Mouse (Mus musculus): ENCODE measurements around the gene Gpam. TPM values are rescaled to one million over a fixed set of nuclear protein-coding genes. Genes with fewer than 3 reads are reported as not detected.

The Gpam gene
- polyA plus RNA-seq, 1 experiment from 2014 or later = 20.6 TPM

DNA sequence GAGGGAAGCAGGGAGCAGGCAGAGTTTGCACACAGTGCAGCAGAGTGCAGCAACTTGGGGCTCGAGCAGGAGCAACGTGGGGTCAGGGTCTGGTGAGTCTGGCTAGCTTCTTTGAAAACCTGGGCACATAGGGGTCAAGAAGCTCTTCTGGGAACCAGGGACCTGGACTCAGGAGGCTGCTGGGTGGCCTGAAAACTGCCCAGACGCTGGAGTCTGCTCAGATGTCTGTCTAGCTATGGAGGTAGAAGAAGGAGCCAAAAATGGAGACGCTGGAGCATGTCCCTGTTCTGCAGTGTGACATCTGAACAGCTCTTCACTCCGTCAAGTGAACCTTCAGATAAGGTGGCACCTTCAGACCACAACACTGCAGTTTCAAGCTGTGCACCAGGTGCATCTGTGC is 17.7 kb upstream of the Gpam start:
- no peaks in the 10 kb centered on the region for H3K36me3 ChIP-seq (ENCODE audit: insufficient read depth, low read length)
- no peak overlapping the region for H3K9ac ChIP-seq (replicated peaks; ENCODE audit: low read length)
- peaks cover under 1% of the 10 kb centered on the region; the same call in 1 of the 2 replicates for H3K9me3 ChIP-seq (ENCODE audit: low read length)
- H3K27ac ChIP-seq (ENCODE audit: low read length) = no peak overlapping the region
- 52% methylated on average over 5 of the region's 5 CpGs for WGBS
- no peaks in the 10 kb centered on the region for H3K27me3 ChIP-seq (ENCODE audit: insufficient read depth, low read length)
- ATAC-seq (ENCODE audit: low FRiP score, low TSS enrichment) = no peak
- H3K4me2 ChIP-seq (replicated peaks; ENCODE audit: low read depth, low read length) = no peak overlapping the region
- H3K4me1 ChIP-seq (ENCODE audit: insufficient read depth, low read length) = peaks cover 12% of the 10 kb centered on the region
- H3K4me3 ChIP-seq (ENCODE audit: low read length) = no peak overlapping the region

GRCm38 (mm10) chr19:55143391-55144300 is 16.6 kb upstream of the Gpam start:
- H3K27me3 ChIP-seq (ENCODE audit: insufficient read depth, low read length) = no peaks in the 10 kb centered on the region
- H3K4me1 ChIP-seq (ENCODE audit: insufficient read depth, low read length) = peaks cover 12% of the 10 kb centered on the region
- no peak overlapping the region for H3K4me2 ChIP-seq (replicated peaks; ENCODE audit: low read depth, low read length)
- H3K9me3 ChIP-seq (ENCODE audit: low read length) = no peaks in the 10 kb centered on the region
- no peak for ATAC-seq (ENCODE audit: low FRiP score, low TSS enrichment)
- no peak overlapping the region for H3K4me3 ChIP-seq (ENCODE audit: low read length)
- no peak overlapping the region for H3K9ac ChIP-seq (replicated peaks; ENCODE audit: low read length)
- no peak overlapping the region for H3K27ac ChIP-seq (ENCODE audit: low read length)
- WGBS = 51% methylated on average over 11 of the region's 11 CpGs
- H3K36me3 ChIP-seq (ENCODE audit: insufficient read depth, low read length) = no peaks in the 10 kb centered on the region

GRCm38 (mm10) chr19:55139301-55139700 is 12.3 kb upstream of the Gpam start:
- H3K27ac ChIP-seq (ENCODE audit: low read length) = no peak overlapping the region
- no peak for ATAC-seq (ENCODE audit: low FRiP score, low TSS enrichment)
- no peak overlapping the region for H3K4me3 ChIP-seq (ENCODE audit: low read length)
- no peaks in the 10 kb centered on the region for H3K36me3 ChIP-seq (ENCODE audit: insufficient read depth, low read length)
- peaks cover 31% of the 10 kb centered on the region for H3K4me1 ChIP-seq (ENCODE audit: insufficient read depth, low read length)
- no peak overlapping the region for H3K9ac ChIP-seq (replicated peaks; ENCODE audit: low read length)
- H3K27me3 ChIP-seq (ENCODE audit: insufficient read depth, low read length) = no peaks in the 10 kb centered on the region
- H3K9me3 ChIP-seq (ENCODE audit: low read length) = no peaks in the 10 kb centered on the region
- no peak overlapping the region for H3K4me2 ChIP-seq (replicated peaks; ENCODE audit: low read depth, low read length)
- WGBS = 87% methylated on average over 7 of the region's 7 CpGs

DNA sequence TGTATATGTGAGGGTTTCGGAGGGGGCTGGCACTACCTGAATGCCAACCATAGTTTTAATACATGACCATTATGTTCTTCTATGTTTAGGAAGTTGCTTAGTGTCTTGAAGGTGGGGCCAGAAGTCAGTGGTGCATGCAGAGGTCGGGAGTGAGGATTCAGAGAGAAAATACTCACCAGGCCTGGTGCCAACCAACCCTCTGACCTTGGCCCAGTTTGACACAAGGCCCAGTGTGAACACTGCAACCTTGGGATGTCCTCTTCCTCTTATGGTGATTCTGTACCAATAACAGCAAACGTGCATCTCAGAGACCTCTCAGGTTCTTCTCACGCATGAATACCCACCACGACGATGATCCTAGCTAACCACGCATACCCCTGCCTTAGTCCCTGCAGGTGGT is 11.5 kb upstream of the Gpam start:
- ATAC-seq (ENCODE audit: low FRiP score, low TSS enrichment) = no peak
- WGBS = 69% methylated on average over 7 of the region's 7 CpGs
- peaks cover 24% of the 10 kb centered on the region; the same call in 1 of the 2 replicates for H3K4me1 ChIP-seq (ENCODE audit: insufficient read depth, low read length)
- no peak overlapping the region for H3K4me3 ChIP-seq (ENCODE audit: low read length)
- no peaks in the 10 kb centered on the region for H3K27me3 ChIP-seq (ENCODE audit: insufficient read depth, low read length)
- no peak overlapping the region for H3K9ac ChIP-seq (replicated peaks; ENCODE audit: low read length)
- no peaks in the 10 kb centered on the region for H3K9me3 ChIP-seq (ENCODE audit: low read length)
- no peaks in the 10 kb centered on the region for H3K36me3 ChIP-seq (ENCODE audit: insufficient read depth, low read length)
- H3K4me2 ChIP-seq (replicated peaks; ENCODE audit: low read depth, low read length) = no peak overlapping the region
- H3K27ac ChIP-seq (ENCODE audit: low read length) = no peak overlapping the region; the same call in 1 of the 2 replicates

DNA sequence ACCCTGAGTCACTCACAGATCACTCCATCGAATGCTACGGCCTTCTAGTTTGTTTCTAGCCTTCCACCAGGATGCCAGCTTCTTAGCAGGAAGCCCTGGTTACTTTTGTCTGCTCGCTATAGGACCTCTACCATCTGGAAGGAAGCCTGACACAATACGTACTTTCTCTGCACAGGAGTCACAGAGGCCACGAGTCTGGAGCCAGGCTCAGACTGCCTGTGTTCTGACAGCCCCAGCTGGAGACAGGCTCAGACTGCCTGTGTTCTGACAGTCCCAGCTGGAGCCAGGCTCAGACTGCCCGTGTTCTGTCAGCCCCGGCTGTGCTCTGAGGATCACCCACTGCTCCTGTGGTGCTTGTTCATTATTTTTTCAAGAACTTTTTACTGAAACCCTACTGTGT is 10.8 kb upstream of the Gpam start:
- Histone ChIP-seq H3K27me3 (ENCODE audit: insufficient read depth, low read length) (no peaks in the 10 kb centered on the region), H3K9me3 (ENCODE audit: low read length) (no peaks in the 10 kb centered on the region), H3K9ac (replicated peaks; ENCODE audit: low read length) (no peak overlapping the region; the same call in 1 of the 2 replicates), H3K36me3 (ENCODE audit: insufficient read depth, low read length) (no peaks in the 10 kb centered on the region), H3K4me3 (ENCODE audit: low read length) (no peak overlapping the region), H3K27ac (ENCODE audit: low read length) (peak overlapping the region; percentile 68), H3K4me1 (ENCODE audit: insufficient read depth, low read length) (peaks cover 24% of the 10 kb centered on the region; the same call in 1 of the 2 replicates), H3K4me2 (replicated peaks; ENCODE audit: low read depth, low read length) (no peak overlapping the region)
- peak; percentile 83 for ATAC-seq (ENCODE audit: low FRiP score, low TSS enrichment)
- 47% methylated on average over 7 of the region's 7 CpGs for WGBS

DNA sequence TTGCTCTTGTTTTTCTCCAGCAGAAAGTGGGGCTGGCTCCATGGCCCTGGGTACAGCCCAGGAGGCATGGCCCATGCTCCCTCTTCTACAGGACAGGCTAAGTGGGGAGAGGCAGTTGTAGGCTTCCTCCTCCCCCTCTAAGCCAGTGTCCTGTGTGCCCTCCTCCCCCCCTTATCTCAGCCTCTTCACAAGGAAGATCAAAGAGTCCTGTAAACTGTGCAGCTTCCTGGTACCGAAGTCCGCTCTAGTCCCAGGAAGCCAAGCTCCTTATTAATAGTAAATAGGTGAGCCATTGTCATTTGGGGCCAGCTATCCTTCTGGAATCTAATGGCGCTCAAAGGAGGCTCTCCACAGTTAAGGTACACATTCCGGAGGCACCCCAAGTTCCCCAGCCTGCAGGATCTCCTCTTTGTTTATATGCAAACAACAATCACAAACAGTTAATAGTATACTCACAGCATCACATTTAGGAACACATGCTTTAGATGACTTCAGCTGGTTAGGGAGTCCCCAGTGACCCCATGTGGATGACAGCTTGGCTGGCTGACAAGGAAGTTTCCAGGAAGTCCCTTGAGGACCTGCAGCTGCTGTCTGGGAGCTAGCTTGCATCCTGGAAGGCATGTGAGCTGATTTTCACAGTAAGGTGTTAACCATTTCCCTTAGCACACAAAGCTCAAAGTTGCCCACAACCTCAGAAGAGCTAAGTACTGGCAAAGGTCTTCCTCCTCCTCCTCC is 9.8 kb upstream of the Gpam start:
- no peak overlapping the region for H3K4me3 ChIP-seq (ENCODE audit: low read length)
- peak; percentile 85 for ATAC-seq (ENCODE audit: low FRiP score, low TSS enrichment)
- H3K27me3 ChIP-seq (ENCODE audit: insufficient read depth, low read length) = no peaks in the 10 kb centered on the region
- H3K9me3 ChIP-seq (ENCODE audit: low read length) = no peaks in the 10 kb centered on the region
- WGBS = 33% methylated on average over 4 of the region's 4 CpGs
- H3K36me3 ChIP-seq (ENCODE audit: insufficient read depth, low read length) = no peaks in the 10 kb centered on the region
- H3K27ac ChIP-seq (ENCODE audit: low read length) = peak overlapping the region; percentile 28; the same call in 1 of the 2 replicates
- H3K4me2 ChIP-seq (replicated peaks; ENCODE audit: low read depth, low read length) = no peak overlapping the region
- no peak overlapping the region for H3K9ac ChIP-seq (replicated peaks; ENCODE audit: low read length)
- H3K4me1 ChIP-seq (ENCODE audit: insufficient read depth, low read length) = peaks cover 24% of the 10 kb centered on the region; the same call in 1 of the 2 replicates

DNA sequence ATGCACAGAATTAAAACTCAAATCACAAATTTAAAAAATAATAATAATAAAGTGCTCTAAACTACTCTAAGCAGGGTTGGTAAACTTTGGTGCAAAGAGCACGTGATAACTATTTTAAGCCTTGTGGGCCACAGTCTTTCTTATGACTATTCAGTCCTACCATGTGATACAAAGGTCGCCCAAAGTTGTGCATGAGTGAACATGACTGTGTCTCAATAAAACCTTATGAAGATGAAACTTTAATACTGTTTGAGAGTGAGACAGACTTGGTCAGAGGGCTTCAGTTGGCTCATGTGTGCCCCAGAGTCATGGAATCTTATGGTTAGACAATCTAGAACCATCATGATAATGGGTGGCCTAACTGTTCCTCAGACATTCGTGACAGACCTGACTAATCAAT is 8.9 kb upstream of the Gpam start:
- no peaks in the 10 kb centered on the region for H3K9me3 ChIP-seq (ENCODE audit: low read length)
- H3K27ac ChIP-seq (ENCODE audit: low read length) = no peak overlapping the region
- H3K9ac ChIP-seq (replicated peaks; ENCODE audit: low read length) = no peak overlapping the region
- WGBS = 88% methylated on average over 3 of the region's 3 CpGs
- H3K4me1 ChIP-seq (ENCODE audit: insufficient read depth, low read length) = peaks cover 24% of the 10 kb centered on the region; the same call in 1 of the 2 replicates
- no peak overlapping the region for H3K4me2 ChIP-seq (replicated peaks; ENCODE audit: low read depth, low read length)
- no peaks in the 10 kb centered on the region for H3K27me3 ChIP-seq (ENCODE audit: insufficient read depth, low read length)
- H3K36me3 ChIP-seq (ENCODE audit: insufficient read depth, low read length) = no peaks in the 10 kb centered on the region
- no peak overlapping the region for H3K4me3 ChIP-seq (ENCODE audit: low read length)
- no peak for ATAC-seq (ENCODE audit: low FRiP score, low TSS enrichment)

DNA sequence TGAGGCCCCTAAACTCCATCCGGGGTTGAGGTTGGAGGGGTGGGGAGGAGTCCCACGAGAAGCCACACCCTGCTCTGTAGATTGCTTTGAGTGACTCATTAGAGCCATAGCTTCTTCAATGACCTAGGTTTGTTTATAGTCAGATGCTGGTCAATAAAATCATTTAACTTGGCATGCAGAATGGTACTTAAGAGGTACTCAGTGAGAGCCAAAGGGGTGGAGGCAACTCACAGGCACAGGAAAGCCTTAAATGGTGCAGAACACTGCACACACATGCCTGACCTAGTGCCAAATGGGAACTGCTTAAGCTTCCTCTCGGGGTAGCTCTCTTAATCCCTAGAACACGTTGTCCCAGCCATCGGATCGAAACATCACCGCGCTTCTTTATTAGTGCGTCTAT is 7.5 kb upstream of the Gpam start:
- Histone ChIP-seq H3K4me1 (ENCODE audit: insufficient read depth, low read length) (peaks cover 24% of the 10 kb centered on the region; the same call in 1 of the 2 replicates), H3K36me3 (ENCODE audit: insufficient read depth, low read length) (no peaks in the 10 kb centered on the region), H3K27ac (ENCODE audit: low read length) (no peak overlapping the region), H3K4me3 (ENCODE audit: low read length) (no peak overlapping the region), H3K9me3 (ENCODE audit: low read length) (no peaks in the 10 kb centered on the region), H3K27me3 (ENCODE audit: insufficient read depth, low read length) (no peaks in the 10 kb centered on the region), H3K4me2 (replicated peaks; ENCODE audit: low read depth, low read length) (no peak overlapping the region), H3K9ac (replicated peaks; ENCODE audit: low read length) (no peak overlapping the region)
- ATAC-seq (ENCODE audit: low FRiP score, low TSS enrichment) = no peak
- whole genome bisulfite sequencing = 59% methylated on average over 9 of the region's 9 CpGs

DNA sequence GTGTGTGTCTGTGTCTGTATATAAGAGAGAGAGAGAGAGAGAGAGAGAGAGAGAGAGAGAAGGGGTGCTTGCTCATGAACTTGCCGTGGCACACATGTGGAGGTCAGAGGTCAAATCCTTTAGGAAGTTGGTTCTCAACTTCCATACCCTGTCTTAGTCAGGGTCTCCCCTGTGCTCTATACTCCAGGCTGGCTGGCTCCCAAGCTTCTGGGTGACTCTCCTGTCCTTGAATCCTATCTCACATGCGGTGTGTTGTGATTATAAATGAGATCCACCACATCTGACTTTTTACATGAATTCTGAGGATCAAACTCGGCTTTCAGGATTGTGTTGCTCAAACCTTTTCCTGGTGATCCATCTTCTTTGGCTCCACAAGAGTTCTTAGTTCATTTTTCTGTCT is 5.4 kb upstream of the Gpam start:
- Histone ChIP-seq H3K27ac (ENCODE audit: low read length) (no peak overlapping the region), H3K9me3 (ENCODE audit: low read length) (no peaks in the 10 kb centered on the region), H3K4me1 (ENCODE audit: insufficient read depth, low read length) (peaks cover 19% of the 10 kb centered on the region; the same call in 1 of the 2 replicates), H3K36me3 (ENCODE audit: insufficient read depth, low read length) (no peaks in the 10 kb centered on the region), H3K27me3 (ENCODE audit: insufficient read depth, low read length) (no peaks in the 10 kb centered on the region), H3K4me3 (ENCODE audit: low read length) (no peak overlapping the region), H3K4me2 (replicated peaks; ENCODE audit: low read depth, low read length) (no peak overlapping the region), H3K9ac (replicated peaks; ENCODE audit: low read length) (no peak overlapping the region)
- ATAC-seq (ENCODE audit: low FRiP score, low TSS enrichment) = no peak
- 75% methylated on average over 3 of the region's 3 CpGs for WGBS
